Mouse (Mus musculus): ENCODE data around the gene Drd3.

Gene Drd3

GRCm38 (mm10) chr16:43802466-43802865, 48.6 kb downstream of the Drd3 start:
- DNase-seq: no peak

- no peak for DNase-seq
Observed at GRCm38 (mm10) chr16:43804364-43804763, 50.5 kb downstream of the Drd3 start.

GRCm38 (mm10) chr16:43807048-43807447, 53.2 kb downstream of the Drd3 start:
- no peak for DNase-seq

DNA sequence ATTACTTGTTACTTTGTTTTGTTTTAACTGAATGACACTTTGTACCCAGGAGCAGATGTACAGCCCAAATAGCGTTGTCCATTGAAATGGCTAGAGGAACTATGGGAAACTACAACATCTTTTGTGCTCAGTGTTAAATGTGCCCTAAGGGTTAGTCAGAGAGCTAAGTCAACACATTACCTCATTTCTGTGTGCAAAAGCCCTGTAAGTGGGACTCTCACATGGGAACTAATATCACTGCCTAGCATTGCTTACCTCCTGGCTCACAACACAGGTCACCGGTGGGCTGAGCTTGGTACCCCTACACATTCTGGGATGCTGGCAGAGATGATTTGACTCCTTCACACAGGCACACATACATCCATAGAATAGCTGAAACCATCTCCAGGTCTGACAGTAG, 55.6 kb downstream of the Drd3 start:
- DNase-seq: no peak

- no peak for DNase-seq
Observed at GRCm38 (mm10) chr16:43811402-43811801, 57.6 kb downstream of the Drd3 start.

- no peak for DNase-seq
Observed at GRCm38 (mm10) chr16:43814644-43815043, 60.8 kb downstream of the Drd3 start.

DNA sequence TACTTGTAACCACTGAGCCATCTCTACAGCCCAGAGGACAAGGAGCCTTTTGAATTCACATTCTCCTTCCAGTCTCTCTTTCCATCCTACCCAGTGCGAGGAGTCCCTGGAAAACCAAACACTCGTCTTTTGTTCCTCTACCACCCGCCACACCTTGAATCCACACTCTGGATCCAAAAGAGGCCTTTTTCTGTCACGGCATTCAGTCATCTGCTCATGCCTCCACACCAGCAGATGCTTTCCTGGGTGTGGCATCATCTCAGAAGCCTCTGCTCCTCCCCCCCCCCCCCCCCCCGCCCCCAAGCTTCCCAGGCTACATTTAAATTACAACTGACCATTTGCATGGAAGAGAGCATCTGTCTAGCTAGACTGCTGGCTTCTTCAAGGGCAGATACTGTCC, 62.5 kb downstream of the Drd3 start:
- DNase-seq: no peak

GRCm38 (mm10) chr16:43818404-43818803, 64.6 kb downstream of the Drd3 start:
- no peak for DNase-seq

GRCm38 (mm10) chr16:43827492-43827891, 73.7 kb downstream of the Drd3 start:
- DNase-seq: no peak

DNA sequence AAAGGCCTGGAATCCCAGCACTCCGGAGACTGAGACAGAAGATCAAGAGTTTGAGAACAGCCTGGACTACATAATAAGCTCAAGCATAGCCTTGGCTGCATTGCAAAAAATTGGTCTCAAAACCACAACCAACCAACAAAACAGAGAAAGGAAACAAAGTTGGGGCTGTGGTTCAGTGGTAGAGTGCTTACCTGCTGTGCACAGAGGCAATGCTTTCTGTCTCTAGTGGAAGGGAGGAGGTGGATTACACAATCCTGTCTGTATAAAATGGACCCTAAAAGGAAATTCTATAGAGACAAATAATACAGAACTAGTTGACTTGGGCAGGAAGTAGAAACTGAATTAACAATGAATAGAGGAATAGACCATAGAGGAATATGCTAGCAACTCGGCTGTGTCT, 78.1 kb downstream of the Drd3 start:
- DNase-seq: no peak

DNA sequence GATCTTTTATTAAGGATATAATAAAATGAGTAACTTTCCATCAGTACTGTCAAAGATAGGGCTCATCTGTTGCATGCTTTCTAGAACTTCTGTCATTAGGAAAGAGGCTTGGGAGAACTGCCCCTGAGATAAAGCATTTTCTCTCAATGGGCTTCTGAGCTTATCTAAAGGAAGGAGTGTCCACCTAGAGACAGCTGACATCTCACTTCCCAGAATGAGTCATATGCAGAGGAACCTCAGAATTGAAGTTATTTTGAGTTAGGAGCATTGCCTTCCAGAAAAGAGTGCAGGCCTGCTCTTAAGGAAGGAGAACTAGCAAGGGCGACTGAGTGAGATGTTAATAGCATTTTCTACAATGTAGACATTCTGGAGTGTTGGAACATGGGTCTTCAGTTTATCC, 87.4 kb downstream of the Drd3 start:
- DNase-seq: no peak

DNA sequence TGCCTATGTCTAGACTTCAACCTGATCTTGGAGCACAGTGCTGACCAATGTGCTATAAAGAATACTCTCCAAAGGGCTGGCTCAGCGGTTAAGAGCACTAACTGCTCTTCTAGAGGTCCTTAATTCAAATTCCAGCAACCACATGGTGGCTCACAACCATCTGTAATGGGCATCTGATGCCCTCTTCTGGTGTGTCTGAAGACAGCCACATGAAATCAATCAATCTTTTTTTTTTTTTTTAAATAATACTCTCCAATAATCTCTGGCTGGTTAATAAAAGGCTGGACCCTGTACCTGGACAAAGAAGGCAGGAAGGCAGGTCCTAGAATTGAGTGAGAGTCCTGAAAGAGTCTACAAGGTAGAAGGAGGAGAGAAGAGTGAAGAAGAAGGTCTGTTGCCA, 96.0 kb downstream of the Drd3 start:
- no peak for DNase-seq

GRCm38 (mm10) chr16:43858941-43859476, 105.2 kb downstream of the Drd3 start:
- no peak for DNase-seq

- DNase-seq: no peak
Observed at GRCm38 (mm10) chr16:43860624-43861023, 106.8 kb downstream of the Drd3 start.

DNA sequence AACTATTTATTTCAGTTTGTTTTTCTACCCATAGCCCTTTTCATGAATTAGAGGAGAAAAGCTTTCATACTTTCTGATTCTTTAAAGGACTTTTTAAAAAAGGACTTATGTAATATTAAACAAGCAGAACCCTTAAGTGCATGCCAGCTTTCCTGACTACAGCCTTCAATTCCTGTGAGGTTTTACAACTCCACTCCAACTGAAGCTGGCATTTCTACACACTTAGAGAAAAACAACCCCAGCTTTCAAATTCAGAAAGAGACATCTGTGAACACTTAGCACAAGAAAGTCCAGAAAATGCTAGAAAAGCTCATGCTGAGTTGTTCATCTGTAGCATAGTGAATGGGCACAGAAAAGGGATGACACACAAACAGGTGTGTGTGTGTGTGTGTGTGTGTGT, 116.0 kb downstream of the Drd3 start:
- DNase-seq: no peak

DNA sequence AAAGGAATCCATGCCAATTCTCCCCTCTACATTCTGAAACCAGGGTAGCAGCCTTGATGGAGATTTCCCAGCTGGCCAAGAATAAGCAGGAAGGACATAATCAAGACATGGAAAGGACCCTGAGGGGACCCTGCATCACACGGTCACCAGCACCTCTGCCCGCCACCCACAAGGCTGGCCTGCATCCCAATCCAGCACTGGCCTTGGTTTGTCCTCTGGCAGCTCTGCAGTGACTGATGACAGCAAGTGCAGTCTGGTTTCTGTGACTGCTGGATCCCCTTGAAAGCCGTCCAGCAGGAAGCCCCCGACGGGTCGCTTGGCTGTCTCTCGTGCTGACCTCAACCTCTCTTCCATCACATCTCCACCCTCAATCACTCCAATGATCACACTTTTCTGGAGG, 117.6 kb downstream of the Drd3 start:
- no peak for DNase-seq
